Mouse (Mus musculus): ENCODE measurements at regions not wholly inside any gene's neighbourhood (a gene's known extent, or its start where the extent isn't known, plus 50 kb on each side); places are given as distances from the start of the nearest gene placed in this dataset.
A peak's percentile ranks its signal among the peaks of the same experiment; 100 is the strongest.

DNA sequence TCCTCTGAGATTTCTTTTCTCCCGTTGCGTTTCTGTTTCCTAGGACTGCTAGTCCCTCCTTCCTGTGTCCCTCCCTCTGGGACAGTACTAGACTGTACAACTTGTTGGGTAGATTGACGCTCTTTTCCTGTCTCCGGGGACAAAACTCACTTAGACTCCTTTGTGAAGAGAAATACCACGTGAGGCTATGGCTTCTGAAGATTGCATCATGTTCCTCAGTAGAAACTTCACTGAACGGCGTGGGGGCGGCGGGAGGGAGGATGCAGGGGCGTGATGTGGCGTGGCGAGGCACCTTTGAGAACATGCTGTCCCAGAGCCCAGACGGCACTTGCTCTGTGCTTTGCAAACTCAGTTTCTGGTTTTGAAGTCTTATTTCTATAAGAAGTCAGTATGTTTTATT, 78.5 kb downstream of the Spata18 start:
- DNase-seq (ENCODE audit: low spot score in 2 of 2): no peak

DNA sequence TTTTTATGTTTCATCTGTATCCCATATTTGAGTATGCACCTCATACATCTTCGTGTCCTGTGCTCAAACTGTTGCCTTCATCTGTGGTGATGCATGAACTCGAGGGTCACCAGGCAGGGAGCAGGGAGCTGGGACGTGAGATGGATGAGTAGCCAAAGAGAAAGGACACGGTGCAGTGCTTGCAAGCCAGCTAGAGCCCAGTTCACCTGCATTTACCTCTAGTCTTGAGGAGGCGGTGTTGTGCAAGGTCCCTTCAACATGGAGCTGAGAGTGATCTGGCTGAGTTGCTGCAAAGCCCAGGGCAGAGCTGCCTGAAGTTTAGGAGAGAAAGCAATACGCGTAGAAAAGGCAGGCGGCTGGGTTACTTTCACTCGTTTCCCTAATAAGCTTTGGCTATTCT, 80.2 kb downstream of the Spata18 start:
- DNase-seq (ENCODE audit: low spot score in 2 of 2): no peak

DNA sequence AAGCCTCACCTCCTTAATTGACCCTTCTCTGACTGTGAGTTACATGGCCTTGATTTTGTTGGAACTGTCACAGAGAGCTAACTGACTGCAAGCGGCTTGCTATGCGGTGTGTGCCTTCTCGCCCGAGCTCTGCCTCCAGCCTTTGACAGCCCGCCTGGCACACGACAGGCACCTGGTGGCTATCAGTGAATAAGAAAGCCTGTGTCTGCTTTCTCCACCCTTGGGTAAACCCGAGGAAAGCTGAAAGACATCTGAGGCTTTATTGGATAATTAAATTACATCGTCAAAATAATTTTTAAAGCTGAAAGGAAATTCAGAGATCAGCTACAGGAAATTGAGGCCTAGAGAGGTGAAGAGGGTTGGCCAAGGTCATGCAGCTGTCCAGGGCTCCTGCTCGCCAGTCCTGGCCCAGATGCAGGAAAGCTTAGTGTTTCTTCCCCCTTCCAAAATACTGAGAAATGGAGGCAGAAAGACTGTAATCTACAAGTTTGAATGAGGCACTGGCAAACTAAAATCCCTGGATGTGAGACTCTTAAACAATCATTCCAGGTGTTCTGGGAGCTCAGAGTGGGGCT, 80.9 kb downstream of the Spata18 start:
- DNase-seq (ENCODE audit: low spot score in 2 of 2): no peak

DNA sequence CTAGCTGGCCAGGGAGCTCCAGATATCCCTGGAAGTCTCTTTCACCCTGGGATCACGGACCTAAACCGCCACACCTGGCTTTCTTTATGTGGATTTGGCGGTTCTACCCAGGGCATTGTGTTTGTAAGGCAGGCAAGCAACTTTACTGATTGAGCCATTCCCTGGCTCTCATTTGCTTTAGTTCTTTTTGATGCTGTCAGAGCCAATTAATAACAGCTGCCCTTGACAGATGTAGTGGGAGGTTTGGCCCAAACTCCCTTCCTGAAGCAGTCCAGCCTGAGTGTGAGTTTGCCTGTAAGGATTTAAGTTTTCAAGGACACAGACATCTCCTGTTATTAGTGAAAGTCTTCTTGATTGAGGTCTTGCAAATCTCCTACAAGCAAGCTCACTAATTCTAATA, 89.6 kb downstream of the Spata18 start:
- no peak for DNase-seq (ENCODE audit: low spot score in 2 of 2)

DNA sequence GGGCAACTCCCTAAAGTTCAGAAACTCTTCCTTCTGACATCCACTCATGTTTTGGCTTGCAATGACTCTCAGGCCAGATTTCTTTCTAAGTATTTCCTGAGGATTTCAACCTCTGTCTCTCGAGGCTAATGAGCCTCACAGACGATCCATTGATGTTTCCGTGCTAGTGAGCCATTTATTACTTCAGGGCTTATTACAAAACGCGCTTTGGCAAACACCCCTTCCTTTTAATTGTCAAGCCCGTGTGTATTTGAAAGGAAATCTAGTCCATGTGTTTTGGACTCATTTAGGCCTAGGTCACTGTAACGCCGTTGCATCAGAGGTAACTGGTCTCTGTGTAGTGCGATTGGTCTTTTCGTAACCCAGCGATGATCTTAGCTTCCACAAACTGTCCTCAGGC, 90.3 kb downstream of the Spata18 start:
- DNase-seq (ENCODE audit: low spot score in 2 of 2): no peak

DNA sequence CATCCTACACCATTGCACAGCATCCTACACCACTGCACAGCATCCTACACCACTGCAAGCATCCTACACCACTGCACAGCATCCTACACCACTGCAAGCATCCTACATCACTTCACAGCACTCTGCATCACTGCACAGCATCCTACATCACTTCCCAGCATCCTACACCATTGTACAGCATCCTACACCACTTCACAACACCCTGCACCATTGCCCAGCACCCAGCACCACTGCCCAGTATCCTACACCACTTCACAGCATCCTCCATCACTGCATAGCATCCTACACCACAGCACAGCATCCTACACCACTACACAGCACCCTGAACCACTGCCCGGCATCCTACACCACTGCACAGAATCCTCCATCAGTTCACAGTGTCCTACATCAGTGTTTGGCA, 92.8 kb downstream of the Spata18 start:
- no peak for DNase-seq (ENCODE audit: low spot score in 2 of 2)

DNA sequence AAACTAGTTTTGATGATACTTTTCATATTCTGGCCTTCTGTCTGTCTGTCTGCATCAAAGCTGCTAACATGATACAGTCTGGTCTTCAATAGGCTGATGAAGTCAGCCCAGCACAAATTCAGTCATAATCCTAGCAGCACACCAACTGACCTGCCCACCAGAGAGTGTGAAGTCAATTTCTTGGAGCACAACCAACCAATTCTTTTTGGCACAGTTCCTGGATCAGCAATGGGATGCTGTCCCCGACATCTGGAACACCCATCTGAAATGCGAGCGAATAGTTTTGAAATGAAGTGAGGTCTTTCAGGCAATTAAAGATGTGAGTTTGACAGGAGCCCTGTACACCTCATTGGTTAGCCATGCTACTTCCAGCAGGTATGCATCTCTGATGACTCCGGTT, 98.6 kb downstream of the Spata18 start:
- DNase-seq (ENCODE audit: low spot score in 2 of 2): no peak

DNA sequence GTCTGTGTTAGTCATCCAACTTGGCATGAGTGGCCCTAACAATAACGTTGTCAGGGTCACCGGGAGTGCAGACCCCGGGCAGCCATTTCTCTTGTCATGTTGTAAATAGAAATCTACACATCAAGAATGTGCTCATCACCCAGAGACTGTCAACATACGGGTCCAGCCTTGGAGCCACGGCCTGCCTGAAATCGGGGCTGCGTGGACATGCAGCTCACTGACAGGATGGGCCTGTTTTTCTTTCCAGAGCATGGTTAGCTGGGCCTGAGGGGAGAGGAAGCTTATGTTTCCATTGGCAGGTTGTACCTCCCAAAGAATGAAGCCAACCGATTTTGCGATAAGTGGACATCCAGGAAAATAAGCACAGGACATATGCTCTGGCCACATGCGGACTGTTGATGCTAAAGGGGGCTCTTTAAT, 101.1 kb downstream of the Spata18 start:
- no peak for DNase-seq (ENCODE audit: low spot score in 2 of 2)

DNA sequence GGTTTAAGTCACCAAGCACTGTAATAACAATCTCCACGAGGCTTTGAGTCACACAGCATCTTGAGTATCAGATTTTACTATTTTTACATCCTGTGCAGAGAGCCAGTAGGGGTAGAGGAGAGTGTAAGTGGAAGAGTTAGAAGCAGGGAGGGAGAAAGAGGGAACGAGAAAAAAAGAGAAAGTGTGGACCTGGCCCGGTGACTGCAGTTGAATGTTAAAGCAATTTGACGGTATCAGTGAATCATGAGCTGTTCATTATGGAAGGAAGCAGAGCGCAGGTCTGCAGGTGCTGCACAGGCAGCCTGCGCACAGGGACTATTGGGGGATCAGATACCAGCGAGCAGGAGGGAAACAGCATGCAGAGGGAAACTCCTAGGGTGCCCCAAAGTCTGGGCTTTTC, 102.6 kb downstream of the Spata18 start:
- DNase-seq (ENCODE audit: low spot score in 2 of 2): no peak

DNA sequence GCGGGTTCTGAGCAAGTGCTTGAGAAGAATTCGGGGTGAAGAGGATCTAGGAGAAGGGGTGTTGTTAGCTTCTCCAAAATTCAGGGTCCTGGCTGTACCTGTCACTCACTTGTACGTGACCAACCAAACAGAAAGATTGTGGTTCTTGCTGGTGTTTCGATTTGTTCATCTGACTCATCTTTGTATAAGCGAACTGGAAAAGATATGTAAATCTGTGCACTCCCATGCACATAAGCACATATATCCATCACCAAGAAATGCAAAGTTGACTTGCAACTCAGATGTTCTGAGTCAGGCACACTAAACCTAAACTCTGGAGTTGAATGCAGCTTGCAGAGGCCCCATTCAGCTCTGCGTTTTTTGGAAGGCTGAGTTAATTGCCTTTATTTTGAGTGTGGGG, 107.4 kb downstream of the Spata18 start:
- no peak for DNase-seq (ENCODE audit: low spot score in 2 of 2)

DNA sequence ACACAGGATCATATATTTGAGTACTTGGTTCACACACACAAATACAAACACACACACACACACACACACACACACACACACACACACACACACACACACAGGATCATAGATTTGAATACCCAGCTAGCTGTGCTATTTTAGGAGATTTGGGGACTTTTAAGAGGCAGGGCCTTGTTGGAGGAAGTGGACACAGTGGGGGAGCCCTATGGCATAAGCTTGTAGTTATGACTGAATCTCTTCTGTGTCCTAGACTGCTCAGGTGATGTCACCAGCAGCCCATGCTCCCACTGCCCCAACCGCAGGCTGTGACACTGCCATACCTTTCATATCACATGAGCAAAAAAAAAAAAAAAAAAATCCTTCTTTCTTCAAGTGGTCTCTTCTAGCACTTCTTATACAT, 110.1 kb downstream of the Spata18 start:
- no peak for DNase-seq (ENCODE audit: low spot score in 2 of 2)

DNA sequence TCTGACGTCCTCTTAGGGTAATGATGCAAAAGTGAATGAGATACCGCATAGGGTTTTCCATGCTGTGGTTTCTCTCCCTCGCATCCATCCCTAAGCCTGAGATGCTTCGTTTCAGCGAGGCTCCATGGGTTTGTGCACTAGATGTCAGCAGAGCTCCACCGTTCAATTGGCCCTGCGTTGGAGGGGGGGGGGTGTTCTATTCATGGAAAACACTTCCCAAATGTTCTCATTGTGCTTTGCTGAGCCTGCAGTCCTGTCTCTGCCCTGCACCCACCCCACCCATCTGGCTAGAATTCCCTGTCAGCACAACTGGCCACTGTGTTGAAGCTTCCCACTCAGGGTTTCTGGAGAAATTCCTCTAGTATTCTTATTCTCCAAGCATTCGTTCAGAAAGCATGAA, 110.5 kb downstream of the Spata18 start:
- peak; percentile 76 to 77 for DNase-seq (ENCODE audit: low spot score in 2 of 2)

DNA sequence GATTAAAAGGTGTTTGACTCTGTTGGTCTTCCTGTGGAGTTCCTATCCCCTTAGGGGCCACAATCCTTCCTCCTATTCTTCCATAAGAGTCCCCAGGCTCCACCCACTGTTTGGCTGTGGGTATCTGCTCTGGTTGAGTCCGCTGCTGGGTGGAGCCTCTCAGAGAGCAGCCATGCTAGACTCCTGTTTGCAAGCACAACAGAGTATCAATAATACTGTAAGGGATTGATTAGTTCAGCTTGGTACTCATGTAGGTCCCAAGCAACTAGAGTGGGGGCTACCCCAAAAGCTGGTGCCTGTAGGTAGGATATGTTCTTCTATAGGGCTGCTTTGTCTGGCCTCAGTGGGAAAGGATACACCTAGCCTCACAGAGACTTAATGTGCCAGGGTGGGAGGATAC, 113.0 kb downstream of the Spata18 start:
- DNase-seq (ENCODE audit: low spot score in 2 of 2): no peak

DNA sequence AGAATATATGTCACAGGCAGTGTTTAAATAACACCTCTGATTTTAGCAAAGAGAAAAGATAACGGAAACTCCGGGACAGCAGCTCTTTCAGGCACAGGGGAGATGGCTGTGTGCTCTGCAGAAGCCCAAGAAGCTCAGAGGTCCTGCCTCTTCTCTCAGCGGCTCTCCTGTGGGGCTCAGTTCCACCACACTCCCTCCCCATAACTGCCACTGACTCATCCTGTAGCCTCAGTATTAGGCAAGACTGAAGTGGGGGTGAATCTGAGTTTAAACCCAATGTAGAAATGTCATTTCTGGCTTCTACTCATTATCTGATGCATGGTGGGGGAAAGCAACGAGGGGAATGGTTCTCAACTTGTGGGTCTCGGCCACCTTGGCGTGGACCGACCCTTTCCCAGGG, 114.3 kb downstream of the Spata18 start:
- no peak for DNase-seq (ENCODE audit: low spot score in 2 of 2)

DNA sequence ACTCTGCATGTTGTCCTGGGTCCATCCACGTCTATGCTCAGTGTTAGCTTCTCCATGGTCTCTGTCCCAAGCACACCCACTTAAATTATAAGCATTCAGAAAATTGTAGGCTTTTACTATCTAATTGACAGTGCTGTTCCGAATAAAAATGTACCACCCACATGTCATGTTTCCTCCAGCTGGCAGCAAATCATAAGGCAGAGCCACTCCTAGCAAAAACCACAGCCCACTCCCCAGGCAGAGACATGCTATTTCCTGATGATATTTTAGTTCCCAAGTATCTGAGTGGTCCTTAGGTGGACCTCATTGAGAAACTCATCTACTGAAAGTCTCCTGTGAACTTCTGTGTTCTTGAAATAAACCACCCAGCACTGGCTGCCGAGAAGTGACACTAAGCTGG, 117.1 kb downstream of the Spata18 start:
- DNase-seq (ENCODE audit: low spot score in 2 of 2): no peak

DNA sequence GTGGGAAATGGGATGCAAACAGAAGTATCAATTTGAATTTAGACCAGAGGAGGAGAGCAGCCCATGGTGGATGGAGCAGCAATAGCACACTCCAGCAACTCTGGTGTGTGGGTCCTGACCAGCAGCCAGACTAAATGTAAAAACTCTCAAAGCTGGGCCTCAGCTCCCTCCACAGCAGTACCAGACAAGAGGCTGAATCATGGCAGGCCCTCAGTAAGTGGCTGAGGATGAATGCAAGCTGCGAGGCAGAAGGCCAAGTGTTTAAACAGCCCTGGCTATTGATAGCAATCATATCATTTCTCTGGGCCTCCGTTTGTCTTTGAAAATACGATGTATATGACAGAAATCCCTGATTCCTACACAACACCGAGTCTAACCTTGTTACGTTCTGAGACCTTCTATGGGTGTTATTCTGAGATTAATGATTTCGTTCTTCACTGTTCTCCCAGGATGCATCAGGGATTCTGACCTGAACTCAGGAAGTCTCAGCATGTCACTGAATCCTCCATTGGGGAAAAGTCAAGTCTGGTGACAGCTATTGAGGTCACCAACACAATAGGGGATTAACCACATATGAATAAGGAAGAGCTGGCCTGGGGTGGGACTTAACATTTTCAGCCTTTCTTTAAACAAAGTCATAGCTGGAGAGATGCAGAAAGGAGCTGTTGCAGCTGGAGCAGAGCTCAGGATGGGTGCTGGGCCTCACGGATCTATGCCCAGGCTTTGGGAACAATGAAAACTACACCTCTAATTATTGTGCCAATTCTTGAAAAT, 124.8 kb downstream of the Spata18 start:
- no peak for DNase-seq (ENCODE audit: low spot score in 2 of 2)

DNA sequence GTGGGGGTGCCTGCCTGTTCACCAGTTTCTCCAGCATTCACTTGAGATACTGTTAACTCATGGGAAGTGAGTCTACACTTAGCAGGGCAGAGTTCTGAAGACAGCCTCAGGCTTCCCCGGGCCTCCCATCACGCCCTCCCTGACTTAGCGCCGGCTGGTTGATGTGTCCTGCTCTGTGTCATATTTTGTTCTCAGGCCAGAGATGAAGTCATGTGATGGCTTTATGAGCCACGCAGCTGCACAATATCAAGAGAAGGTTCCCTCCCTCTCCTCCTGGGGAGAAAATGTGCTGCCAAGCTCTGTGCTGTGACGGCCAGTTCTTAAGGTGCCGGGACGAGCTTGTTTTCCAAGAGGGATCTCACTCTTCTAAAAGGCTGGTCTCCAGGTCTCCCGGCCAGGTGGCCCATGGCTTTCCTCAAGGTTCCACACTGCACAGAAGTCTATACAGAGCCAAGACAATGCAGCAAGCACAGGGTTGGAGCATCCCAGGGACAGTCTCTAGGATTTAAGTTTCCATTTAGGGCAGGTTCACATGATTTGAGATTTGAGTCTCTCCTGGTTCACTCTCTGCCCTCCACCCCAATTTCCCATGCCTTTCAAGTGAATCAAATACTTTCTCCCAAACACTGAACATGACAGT, 126.2 kb downstream of the Spata18 start:
- no peak for DNase-seq (ENCODE audit: low spot score in 2 of 2)

DNA sequence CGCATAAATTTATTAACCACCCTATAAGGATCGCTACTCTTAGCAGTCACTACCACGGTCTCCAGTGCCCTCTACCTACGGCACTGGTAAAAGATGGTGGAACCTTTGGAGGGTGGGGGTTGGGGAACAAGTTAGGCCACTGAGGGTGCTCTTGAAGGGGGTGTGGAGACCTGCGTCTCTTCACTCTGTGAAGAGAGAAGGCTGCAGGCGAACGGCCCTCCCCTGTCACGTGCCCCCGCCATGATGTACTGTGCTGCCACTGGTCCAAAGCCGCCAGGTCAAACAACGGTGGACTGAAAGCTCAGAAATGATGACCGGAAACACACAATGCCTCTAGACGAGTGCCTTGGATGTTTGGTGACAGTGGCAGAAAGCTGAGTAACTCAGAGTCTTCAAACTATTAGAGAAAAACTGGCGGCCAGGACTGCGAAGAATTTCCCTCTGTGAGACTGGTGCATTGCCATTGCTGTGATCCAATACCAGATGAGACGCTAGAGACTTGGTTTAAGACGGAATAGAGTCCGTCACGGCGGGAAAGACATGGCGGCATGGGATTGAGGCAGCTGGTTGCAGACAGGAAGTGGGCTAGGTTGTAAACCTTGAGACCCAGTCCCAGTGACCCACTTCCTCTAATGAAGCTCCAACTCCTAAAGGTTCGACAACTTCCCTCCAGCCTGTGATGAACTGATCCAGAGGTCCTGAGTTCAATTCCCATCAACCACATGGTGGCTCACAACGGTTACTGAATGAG, 130.2 kb downstream of the Spata18 start:
- DNase-seq (ENCODE audit: low spot score in 2 of 2): no peak

DNA sequence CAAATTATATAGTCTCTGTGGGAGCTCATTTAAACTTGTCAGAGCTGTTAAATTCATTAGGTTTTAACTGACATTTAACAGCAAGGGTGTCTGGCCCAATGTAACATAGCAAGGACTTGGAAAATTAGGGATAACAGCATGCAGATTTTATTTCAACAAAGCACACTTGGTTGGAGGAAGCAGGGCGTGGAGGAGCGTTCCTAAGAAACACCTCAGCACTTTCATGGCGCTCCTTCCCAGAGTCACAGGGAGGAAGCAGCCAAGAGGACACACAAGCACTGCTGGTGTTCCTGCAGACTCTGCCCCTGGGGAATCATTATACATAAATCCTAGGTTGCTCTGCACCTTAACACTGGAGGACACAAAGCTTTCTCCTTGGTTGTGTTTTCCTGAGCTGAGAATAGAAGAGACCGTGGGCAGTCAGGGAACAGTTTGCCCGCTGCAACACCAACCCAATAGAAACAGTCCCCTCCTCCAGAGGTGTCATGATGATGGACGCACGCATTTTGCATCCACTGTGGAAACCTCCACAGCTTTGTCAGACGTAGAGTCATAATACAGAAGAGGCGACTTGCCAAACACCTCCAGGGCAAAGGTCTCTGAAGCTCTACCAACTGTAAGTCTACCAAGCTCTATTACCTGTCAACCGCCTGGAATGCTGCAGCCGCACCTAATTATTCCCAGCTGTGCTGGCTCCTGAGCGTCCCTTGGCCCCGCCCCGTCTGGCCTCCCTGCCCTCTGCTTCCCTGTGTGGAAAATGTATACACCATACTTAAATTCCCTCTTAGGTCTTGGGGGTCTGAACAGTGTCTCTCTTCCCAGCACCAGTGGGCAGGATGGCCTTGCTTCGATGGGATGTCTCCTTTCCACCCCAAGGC, 131.3 kb downstream of the Spata18 start:
- DNase-seq (ENCODE audit: low spot score in 2 of 2): no peak

DNA sequence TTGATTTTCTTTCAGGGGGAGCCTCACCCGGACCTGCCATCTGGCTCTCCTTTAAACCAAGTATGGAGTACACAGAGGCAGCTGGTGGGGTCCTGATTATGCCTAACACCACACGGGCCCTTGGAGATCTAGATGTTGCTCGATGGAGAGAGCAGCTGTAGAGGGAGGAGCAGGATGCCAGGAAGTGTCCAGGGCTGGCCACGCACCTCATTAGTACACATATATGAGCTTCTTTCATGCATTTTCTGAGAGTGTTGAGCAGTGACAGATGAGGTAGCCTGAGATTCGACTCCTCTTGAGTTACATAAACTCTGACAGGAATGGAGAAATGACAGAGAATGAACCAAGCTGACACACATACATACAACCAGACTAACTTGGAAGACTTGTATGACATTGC, 136.1 kb downstream of the Spata18 start:
- no peak for DNase-seq (ENCODE audit: low spot score in 2 of 2)

DNA sequence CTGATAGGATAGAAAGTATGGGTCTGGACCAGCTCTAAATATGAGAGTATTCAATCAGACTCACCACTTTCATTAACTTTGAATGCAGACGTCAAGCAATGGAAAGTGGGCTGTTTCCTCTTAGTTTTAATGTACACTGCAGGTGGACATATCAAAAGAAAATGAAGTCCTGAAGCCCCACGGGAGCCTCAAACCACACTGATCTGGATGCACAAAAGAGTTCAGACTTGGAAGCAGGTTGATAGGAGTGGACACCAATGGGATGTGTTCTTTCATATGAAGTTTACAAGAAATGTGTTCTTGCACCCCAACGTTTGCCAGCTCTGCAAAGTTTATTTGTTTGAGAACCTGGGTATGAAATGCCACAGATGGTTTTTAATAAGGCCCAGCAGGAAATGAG, 141.0 kb downstream of the Spata18 start:
- no peak for DNase-seq (ENCODE audit: low spot score in 2 of 2)

DNA sequence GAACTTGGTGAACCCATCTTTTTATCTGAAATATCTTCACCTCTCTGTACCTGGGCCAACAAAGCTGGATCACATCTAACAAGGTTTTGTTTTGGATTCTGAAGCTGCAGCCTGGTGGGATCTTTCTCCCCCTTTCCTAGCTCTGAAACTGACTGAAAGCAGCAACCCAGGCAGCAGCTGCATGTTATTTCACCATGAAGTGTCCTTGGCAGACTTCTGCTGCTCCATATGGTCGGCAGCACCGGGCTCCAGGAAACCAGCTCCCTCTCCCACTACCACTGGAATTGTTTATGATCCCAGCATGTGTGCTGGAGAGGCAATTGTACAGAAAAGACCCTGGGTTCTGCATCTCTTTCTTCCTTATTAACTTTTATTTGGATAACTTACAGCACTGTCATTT, 145.0 kb downstream of the Spata18 start:
- no peak for DNase-seq (ENCODE audit: low spot score in 2 of 2)
